Mouse (Mus musculus) C2C12 (cell line): ENCODE measurements around the gene Ech1. TPM values are rescaled to one million over a fixed set of nuclear protein-coding genes. Genes with fewer than 3 reads are reported as not detected.

Source experiments
- H3K27me3 ChIP-seq: one replicate; pipeline ENCODE4 v1.6.1; 2011; ENCODE audit not compliant: control insufficient read depth, insufficient read depth, insufficient read length
- H3K36me3 ChIP-seq: one replicate; pipeline ENCODE4 v1.6.1; 2011; ENCODE audit not compliant: control insufficient read depth, insufficient read depth
- H3K4me3 ChIP-seq: one replicate; pipeline ENCODE4 v1.5.1; 2011; ENCODE audit warnings: mild to moderate bottlenecking, control low read depth; ENCODE audit not compliant: poor library complexity, insufficient read depth, severe bottlenecking
- H3K79me2 ChIP-seq: one replicate; pipeline ENCODE4 v1.6.1; 2011; ENCODE audit not compliant: control insufficient read depth, insufficient read depth
- H3K79me3 ChIP-seq: one replicate; pipeline ENCODE4 v1.6.1; 2011; ENCODE audit warnings: low read depth, control low read depth
- H3ac ChIP-seq: one replicate; pipeline ENCODE3; 2011; ENCODE audit warnings: low read depth; ENCODE audit not compliant: control insufficient read depth, insufficient read length
- CEBPB ChIP-seq: IDR thresholded peaks from one replicate; pipeline ENCODE4 v1.6.1; 2011; ENCODE audit warnings: low read depth, mild to moderate bottlenecking, control low read depth, moderate library complexity
- CTCF ChIP-seq: IDR thresholded peaks from one replicate; pipeline ENCODE4 v1.5.1; 2011; ENCODE audit not compliant: control insufficient read depth, insufficient read depth, insufficient read length
- FOSL1 ChIP-seq: IDR thresholded peaks from one replicate; pipeline ENCODE4 v1.8.0; 2011; ENCODE audit warnings: mild to moderate bottlenecking, low read length; ENCODE audit not compliant: poor library complexity, insufficient read depth, severe bottlenecking
- MAX ChIP-seq: IDR thresholded peaks from one replicate; pipeline ENCODE4 v1.6.1; 2011; ENCODE audit warnings: mild to moderate bottlenecking, control low read depth
- MYOD1 ChIP-seq: IDR thresholded peaks from one replicate; pipeline ENCODE4 v1.6.1; 2011; ENCODE audit warnings: low read depth; ENCODE audit not compliant: control insufficient read depth, insufficient read length
- MYOG ChIP-seq: IDR thresholded peaks from one replicate; pipeline ENCODE4 v1.6.1; 2011; ENCODE audit not compliant: control insufficient read depth, insufficient read length; ENCODE audit errors: extremely low read depth
- USF1 ChIP-seq: IDR thresholded peaks from one replicate; pipeline ENCODE4 v1.6.1; 2011; ENCODE audit warnings: low read depth, mild to moderate bottlenecking, control low read depth, moderate library complexity
- long read RNA-seq, 2 experiments: library from polyadenylated mRNA; unstranded; transcript quantifications; one replicate each; pipeline ENCODE4 v2.0.0; 2019 to 2020
- polyA plus RNA-seq: library from polyadenylated mRNA; unstranded; fragments of >200 nt; fragmentation: generic; extraction: Trizol; gene quantifications from one replicate; pipeline ENCODE4 v1.2.1, GENCODE M21; 2012; ENCODE audit warnings: missing spikeins

Ech1 gene
- 106 TPM for polyA plus RNA-seq
- long read RNA-seq, experiment 1, transcript Ech1-201 (10 exons, 1,267 nt) = major isoform, 119 of 133 reads
- long read RNA-seq, experiment 1, partial matches to known transcripts = 8 of 133 reads
- long read RNA-seq, experiment 1, other reads (novel, unspliced or antisense) = 3 of 133 reads
- long read RNA-seq, experiment 2, transcript Ech1-201 (10 exons, 1,267 nt) = major isoform, 45 of 47 reads
- long read RNA-seq, experiment 2, partial matches to known transcripts = 0 of 47 reads
- long read RNA-seq, experiment 2, other reads (novel, unspliced or antisense) = 2 of 47 reads

GRCm38 (mm10) chr7:28824941-28825685, at the start of gene Ech1:
Ech1 (plus strand) TSS chr7:28825217.
- Histone ChIP-seq H3K79me2 (no peaks in the 10 kb centered on the region), H3K36me3 (peaks cover 34% of the 10 kb centered on the region), H3K79me3 (no peaks in the 10 kb centered on the region), H3ac (peak within 1 kb of the TSS; percentile 83), H3K27me3 (no peaks in the 10 kb centered on the region), H3K4me3 (peak within 1 kb of the TSS; percentile 26)
- TF ChIP-seq MYOD1 (no peak), MAX (no peak), USF1 (no peak), CTCF (no peak), CEBPB (no peak), MYOG (no peak)

GRCm38 (mm10) chr7:28778825-28779224, 46.2 kb upstream of the Ech1 start:
- Histone ChIP-seq H3K27me3 (no peaks in the 10 kb centered on the region), H3K79me3 (no peaks in the 10 kb centered on the region)

GRCm38 (mm10) chr7:28780067-28780658, 44.9 kb upstream of the Ech1 start:
- Histone ChIP-seq H3K36me3 (no peaks in the 10 kb centered on the region), H3K79me2 (no peaks in the 10 kb centered on the region), H3ac (no peak overlapping the region), H3K27me3 (no peaks in the 10 kb centered on the region), H3K79me3 (no peaks in the 10 kb centered on the region), H3K4me3 (no peak overlapping the region)
- TF ChIP-seq USF1 (no peak), CEBPB (no peak), MAX (no peak), FOSL1 (no peak), MYOG (no peak), MYOD1 (no peak), CTCF (peak; percentile 13)

More at GRCm38 (mm10) chr7:28778825-28779224, 46.2 kb upstream of the Ech1 start:
- TF ChIP-seq MYOG (no peak), MYOD1 (no peak), CEBPB (no peak), FOSL1 (no peak), USF1 (no peak), MAX (no peak), CTCF (no peak)
- no peaks in the 10 kb centered on the region for H3K79me2 ChIP-seq
- no peak overlapping the region for H3ac ChIP-seq
- H3K4me3 ChIP-seq = no peak overlapping the region
- H3K36me3 ChIP-seq = no peaks in the 10 kb centered on the region

- Histone ChIP-seq H3K36me3 (no peaks in the 10 kb centered on the region), H3K79me3 (no peaks in the 10 kb centered on the region), H3K4me3 (no peak overlapping the region), H3ac (no peak overlapping the region), H3K27me3 (no peaks in the 10 kb centered on the region), H3K79me2 (no peaks in the 10 kb centered on the region)
- TF ChIP-seq FOSL1 (no peak), MYOD1 (no peak), CEBPB (no peak), CTCF (no peak), MYOG (no peak), MAX (no peak), USF1 (no peak)
Measured at GRCm38 (mm10) chr7:28780857-28781256, 44.2 kb upstream of the Ech1 start.

- Histone ChIP-seq H3K36me3 (no peaks in the 10 kb centered on the region), H3K79me2 (no peaks in the 10 kb centered on the region), H3K4me3 (no peak overlapping the region), H3K79me3 (no peaks in the 10 kb centered on the region), H3K27me3 (no peaks in the 10 kb centered on the region), H3ac (no peak overlapping the region)
- TF ChIP-seq MYOG = no peak
- no peak for TF ChIP-seq USF1
- no peak for TF ChIP-seq CEBPB
- no peak for TF ChIP-seq MYOD1
- no peak for TF ChIP-seq FOSL1
- TF ChIP-seq MAX = no peak
- TF ChIP-seq CTCF = no peak
Measured at GRCm38 (mm10) chr7:28781261-28781663, 43.8 kb upstream of the Ech1 start.
